Mouse (Mus musculus): Measurements from ENCODE around the gene Mmgt2. TPM values are rescaled to one million over a fixed set of nuclear protein-coding genes. Genes with fewer than 3 reads are reported as not detected.
A peak's percentile ranks its signal among the peaks of the same experiment; 100 is the strongest.
"Not testable (repeated sequence)": the region's sequence is repeated elsewhere in the genome, so short reads cannot be mapped to it uniquely, and the experiment has no call there.

The Mmgt2 gene
- polyA plus RNA-seq, 1 experiment: 8.6 TPM

GRCm38 (mm10) chr11:62646958-62647515 lies 1.4 kb upstream of the Mmgt2 start:
- Histone ChIP-seq H3K4me1 (ENCODE audit: control insufficient read depth, insufficient read depth, low read length) (peaks cover 7% of the 10 kb centered on the region), H3K27ac (ENCODE audit: control insufficient read depth, insufficient read depth, low read depth, low read length) (no peak overlapping the region), H3K27me3 (ENCODE audit: control insufficient read depth, insufficient read depth, low read length) (no peaks in the 10 kb centered on the region), H3K36me3 (ENCODE audit: control insufficient read depth, insufficient read depth, low read length) (no peaks in the 10 kb centered on the region), H3K4me3 (ENCODE audit: control insufficient read depth, low read depth, low read length) (no peak overlapping the region)
- TF ChIP-seq CTCF (IDR thresholded peaks at IDR 0.05; ENCODE audit: control insufficient read depth, insufficient read depth, insufficient replicate concordance, low read depth, low read length) (no peak), POLR2A (IDR thresholded peaks at IDR 0.05; ENCODE audit: control insufficient read depth, low read depth, low read length) (no peak)

DNA sequence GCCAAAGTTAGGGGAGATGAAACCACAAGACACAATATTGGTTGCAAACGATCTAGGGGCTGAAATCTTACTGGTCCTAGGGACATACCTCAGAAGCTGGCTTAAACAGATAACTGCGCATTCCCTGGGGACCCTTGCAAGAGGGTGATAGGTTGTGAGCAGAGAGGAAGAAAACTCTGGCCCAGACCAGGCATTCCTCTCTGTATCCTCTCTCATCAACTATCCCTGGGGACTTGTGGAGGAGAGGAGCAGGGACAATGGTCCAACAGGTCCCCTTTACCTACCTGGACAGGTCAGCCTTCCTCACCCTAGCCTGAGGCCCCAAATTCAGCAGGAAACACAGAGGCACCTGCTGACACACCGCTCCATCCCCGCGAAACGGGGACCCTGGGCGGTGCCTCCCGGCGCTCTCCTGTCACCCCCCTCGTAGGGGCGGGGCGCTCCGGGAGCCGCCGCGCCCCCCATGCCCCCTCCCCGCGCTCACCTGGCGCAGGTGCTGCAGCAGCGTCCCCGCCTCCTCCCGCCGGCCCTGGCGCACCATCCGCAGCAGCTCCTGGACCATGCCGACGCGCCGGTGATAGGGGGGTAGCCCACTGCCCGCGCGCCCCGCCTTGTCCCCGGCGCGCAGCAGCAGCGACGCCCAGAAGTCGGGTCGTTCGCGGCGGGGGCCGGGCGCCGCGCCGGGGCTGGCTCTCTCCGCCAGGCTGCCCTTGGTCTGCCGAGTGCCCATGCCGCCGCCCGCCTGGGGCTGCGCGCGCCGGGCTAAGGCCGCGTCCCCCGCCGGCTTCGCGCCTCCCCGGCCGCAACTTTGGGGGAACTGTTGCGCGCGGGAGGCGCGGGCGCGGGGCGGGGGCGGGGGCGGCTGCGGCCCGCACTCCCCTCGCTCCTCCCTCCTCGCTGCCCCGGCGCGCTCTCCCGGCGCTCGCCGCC lies 538 bp upstream of the Mmgt2 start, which contains the start of gene Lrrc75a:
Gene Lrrc75a (minus strand): TSS at position 863 of the 930 bp plus-strand sequence.
- Histone ChIP-seq H3K4me1 (ENCODE audit: control insufficient read depth, insufficient read depth, low read length) (peaks cover 7% of the 10 kb centered on the region), H3K27me3 (ENCODE audit: control insufficient read depth, insufficient read depth, low read length) (no peaks in the 10 kb centered on the region), H3K27ac (ENCODE audit: control insufficient read depth, insufficient read depth, low read depth, low read length) (peak within 1 kb of the TSS; percentile 32), H3K36me3 (ENCODE audit: control insufficient read depth, insufficient read depth, low read length) (no peaks in the 10 kb centered on the region), H3K4me3 (ENCODE audit: control insufficient read depth, low read depth, low read length) (peak within 1 kb of the TSS; percentile 80)
- TF ChIP-seq CTCF (IDR thresholded peaks at IDR 0.05; ENCODE audit: control insufficient read depth, insufficient read depth, insufficient replicate concordance, low read depth, low read length): no peak
- TF ChIP-seq POLR2A (IDR thresholded peaks at IDR 0.05; ENCODE audit: control insufficient read depth, low read depth, low read length): no peak

- not testable (repeated sequence) for H3K4me3 ChIP-seq (ENCODE audit: control insufficient read depth, low read depth, low read length); H3K36me3 ChIP-seq (ENCODE audit: control insufficient read depth, insufficient read depth, low read length); H3K27me3 ChIP-seq (ENCODE audit: control insufficient read depth, insufficient read depth, low read length); H3K27ac ChIP-seq (ENCODE audit: control insufficient read depth, insufficient read depth, low read depth, low read length); H3K4me1 ChIP-seq (ENCODE audit: control insufficient read depth, insufficient read depth, low read length)
Measured at GRCm38 (mm10) chr11:62649803-62650202, 1.3 kb downstream of the Mmgt2 start.

- H3K36me3 ChIP-seq (ENCODE audit: control insufficient read depth, insufficient read depth, low read length): no peaks in the 10 kb centered on the region
Measured at GRCm38 (mm10) chr11:62651563-62651962, 3.1 kb downstream of the Mmgt2 start.

GRCm38 (mm10) chr11:62652080-62652479 lies 3.6 kb downstream of the Mmgt2 start:
- Histone ChIP-seq H3K4me1 (ENCODE audit: control insufficient read depth, insufficient read depth, low read length) (peaks cover 9% of the 10 kb centered on the region), H3K27me3 (ENCODE audit: control insufficient read depth, insufficient read depth, low read length) (no peaks in the 10 kb centered on the region), H3K27ac (ENCODE audit: control insufficient read depth, insufficient read depth, low read depth, low read length) (no peak overlapping the region), H3K4me3 (ENCODE audit: control insufficient read depth, low read depth, low read length) (no peak overlapping the region), H3K36me3 (ENCODE audit: control insufficient read depth, insufficient read depth, low read length) (no peaks in the 10 kb centered on the region)
- TF ChIP-seq CTCF (IDR thresholded peaks at IDR 0.05; ENCODE audit: control insufficient read depth, insufficient read depth, insufficient replicate concordance, low read depth, low read length) (no peak), POLR2A (IDR thresholded peaks at IDR 0.05; ENCODE audit: control insufficient read depth, low read depth, low read length) (no peak)

More at GRCm38 (mm10) chr11:62651563-62651962, 3.1 kb downstream of the Mmgt2 start:
- Histone ChIP-seq H3K4me3 (ENCODE audit: control insufficient read depth, low read depth, low read length) (no peak overlapping the region), H3K4me1 (ENCODE audit: control insufficient read depth, insufficient read depth, low read length) (peaks cover 9% of the 10 kb centered on the region), H3K27me3 (ENCODE audit: control insufficient read depth, insufficient read depth, low read length) (no peaks in the 10 kb centered on the region), H3K27ac (ENCODE audit: control insufficient read depth, insufficient read depth, low read depth, low read length) (no peak overlapping the region)
- no peak for TF ChIP-seq CTCF (IDR thresholded peaks at IDR 0.05; ENCODE audit: control insufficient read depth, insufficient read depth, insufficient replicate concordance, low read depth, low read length)
- TF ChIP-seq POLR2A (IDR thresholded peaks at IDR 0.05; ENCODE audit: control insufficient read depth, low read depth, low read length): no peak

DNA sequence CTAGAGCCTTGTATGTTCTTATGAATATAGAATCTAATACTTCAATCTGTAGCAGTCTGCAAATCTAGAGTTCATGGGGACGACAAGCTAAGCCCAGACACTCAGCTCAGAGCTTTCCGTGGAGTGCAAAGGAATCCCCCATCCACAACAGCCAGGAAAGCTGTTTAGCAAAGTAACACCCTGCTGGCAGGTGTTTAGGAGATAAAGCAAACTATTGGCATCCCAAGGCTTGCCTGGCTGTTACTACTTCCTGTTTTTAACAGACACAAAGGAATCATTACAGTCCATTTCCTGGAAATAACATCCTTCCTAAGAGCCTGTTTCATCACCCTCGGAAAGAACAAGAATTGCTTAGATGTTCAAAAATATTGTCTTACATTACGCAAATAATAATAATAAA lies 12.4 kb downstream of the Mmgt2 start:
- no peaks in the 10 kb centered on the region for H3K27me3 ChIP-seq (ENCODE audit: control insufficient read depth, insufficient read depth, low read length)
- H3K4me3 ChIP-seq (ENCODE audit: control insufficient read depth, low read depth, low read length): no peak overlapping the region
- no peak overlapping the region for H3K27ac ChIP-seq (ENCODE audit: control insufficient read depth, insufficient read depth, low read depth, low read length)
- TF ChIP-seq CTCF (IDR thresholded peaks at IDR 0.05; ENCODE audit: control insufficient read depth, insufficient read depth, insufficient replicate concordance, low read depth, low read length) (no peak), POLR2A (IDR thresholded peaks at IDR 0.05; ENCODE audit: control insufficient read depth, low read depth, low read length) (no peak)
- H3K4me1 ChIP-seq (ENCODE audit: control insufficient read depth, insufficient read depth, low read length): peaks cover 2% of the 10 kb centered on the region
- no peaks in the 10 kb centered on the region for H3K36me3 ChIP-seq (ENCODE audit: control insufficient read depth, insufficient read depth, low read length)

GRCm38 (mm10) chr11:62664250-62664649 lies 15.8 kb downstream of the Mmgt2 start:
- Histone ChIP-seq H3K4me3 (ENCODE audit: control insufficient read depth, low read depth, low read length) (no peak overlapping the region), H3K27me3 (ENCODE audit: control insufficient read depth, insufficient read depth, low read length) (no peaks in the 10 kb centered on the region), H3K36me3 (ENCODE audit: control insufficient read depth, insufficient read depth, low read length) (no peaks in the 10 kb centered on the region), H3K4me1 (ENCODE audit: control insufficient read depth, insufficient read depth, low read length) (peaks cover 2% of the 10 kb centered on the region), H3K27ac (ENCODE audit: control insufficient read depth, insufficient read depth, low read depth, low read length) (no peak overlapping the region)
- TF ChIP-seq CTCF (IDR thresholded peaks at IDR 0.05; ENCODE audit: control insufficient read depth, insufficient read depth, insufficient replicate concordance, low read depth, low read length) (no peak), POLR2A (IDR thresholded peaks at IDR 0.05; ENCODE audit: control insufficient read depth, low read depth, low read length) (no peak)
